Mouse (Mus musculus): ENCODE results near the gene Sart3. TPM values are rescaled to one million over a fixed set of nuclear protein-coding genes. Genes with fewer than 3 reads are reported as not detected.
A peak's percentile ranks its signal among the peaks of the same experiment; 100 is the strongest.
"Not testable (repeated sequence)": the region's sequence is repeated elsewhere in the genome, so short reads cannot be mapped to it uniquely, and the experiment has no call there.

The Sart3 gene
- polyA plus RNA-seq, 1 experiment from 2014 or later, result 58.5 TPM

DNA sequence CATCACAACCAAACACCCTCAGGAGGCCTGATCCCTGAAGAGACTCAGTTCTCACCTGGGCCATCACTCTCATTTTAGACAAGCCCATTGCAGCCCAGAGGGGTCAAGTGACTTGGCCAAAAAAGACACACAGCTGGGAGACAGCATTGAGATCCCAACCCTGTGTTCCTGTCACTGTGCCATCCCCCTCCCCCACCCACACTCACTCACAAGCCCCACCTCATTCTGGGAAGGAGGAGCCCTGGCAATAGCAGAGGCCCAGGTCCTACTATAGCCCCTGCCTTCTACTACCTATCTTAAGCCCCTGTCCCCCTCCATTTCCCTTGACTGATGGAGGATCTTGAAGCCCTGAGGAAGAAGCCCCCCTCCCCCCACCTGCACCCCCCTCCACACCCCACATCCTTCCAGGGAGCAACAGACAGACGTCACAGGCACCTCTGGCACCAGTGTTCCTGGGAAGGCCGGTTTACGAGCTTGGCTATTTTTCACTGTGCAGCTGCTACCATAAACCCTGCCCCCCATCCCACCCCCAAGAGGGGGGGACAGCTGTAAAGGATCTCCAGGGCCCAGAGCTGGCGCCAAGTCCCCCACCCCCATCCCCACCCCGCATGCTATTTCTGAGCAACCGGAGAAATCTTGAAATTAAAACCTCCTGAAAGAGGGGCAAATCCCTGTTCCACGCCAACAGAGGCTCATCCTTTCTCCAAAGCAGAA lies 16.9 kb upstream of the Sart3 start:
- Histone ChIP-seq H3K4me2 (replicated peaks) (no peak overlapping the region), H3K9ac (replicated peaks) (no peak overlapping the region), H3K36me3 (no peaks in the 10 kb centered on the region), H3K4me1 (replicated peaks) (no peaks in the 10 kb centered on the region), H3K27me3 (peaks cover 5% of the 10 kb centered on the region; the same call in 1 of the 2 replicates), H3K27ac (no peak overlapping the region), H3K4me3 (replicated peaks) (no peak overlapping the region), H3K9me3 (no peaks in the 10 kb centered on the region)
- WGBS, result 51% methylated on average over 7 of the region's 7 CpGs
- no peak for ATAC-seq

DNA sequence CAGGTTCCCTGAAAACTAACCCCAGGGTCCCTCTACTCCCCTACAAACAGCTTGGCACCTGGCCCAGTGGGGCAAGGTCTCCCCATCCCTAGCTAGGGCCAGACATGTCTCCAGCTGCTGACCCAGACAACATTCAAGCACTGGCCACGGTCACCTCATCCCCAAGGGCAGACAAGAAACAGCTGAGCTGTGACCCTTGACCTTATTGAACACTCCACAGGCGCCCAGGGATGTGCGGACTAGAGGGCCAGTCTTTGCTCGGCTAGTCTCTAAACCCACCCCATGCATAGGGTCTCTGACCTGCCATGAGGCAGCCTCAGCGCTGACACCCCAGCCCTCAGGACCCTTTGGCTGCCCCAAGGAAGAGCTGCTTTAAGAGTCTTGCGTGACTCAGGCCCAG lies 16.3 kb upstream of the Sart3 start:
- H3K36me3 ChIP-seq, result no peaks in the 10 kb centered on the region
- ATAC-seq, result no peak
- H3K27me3 ChIP-seq, result peaks cover 10% of the 10 kb centered on the region
- H3K4me2 ChIP-seq (replicated peaks), result no peak overlapping the region
- H3K9me3 ChIP-seq, result no peaks in the 10 kb centered on the region
- 54% methylated on average over 6 of the region's 6 CpGs for WGBS
- H3K9ac ChIP-seq (replicated peaks), result no peak overlapping the region
- H3K4me3 ChIP-seq (replicated peaks), result no peak overlapping the region
- no peak overlapping the region for H3K27ac ChIP-seq
- no peaks in the 10 kb centered on the region for H3K4me1 ChIP-seq (replicated peaks)

DNA sequence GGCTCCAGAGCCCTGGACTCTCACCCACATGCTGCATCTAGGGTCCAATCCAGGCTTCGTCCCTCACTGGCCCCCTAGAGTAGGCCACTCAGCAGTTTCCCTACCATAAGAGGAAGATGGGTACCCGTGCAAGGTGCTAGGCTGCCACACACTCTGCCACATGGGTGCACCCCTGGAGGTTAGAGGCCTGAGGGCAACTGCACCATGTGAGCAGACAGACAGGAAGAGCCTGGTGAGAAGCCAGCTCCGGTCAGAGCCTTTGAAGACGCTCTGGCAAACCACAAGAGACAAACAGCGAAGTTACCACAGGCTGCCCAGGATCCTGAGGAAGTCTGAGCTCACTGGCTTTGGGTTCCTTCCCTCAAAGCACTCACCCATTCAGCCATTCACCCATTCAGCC lies 14.7 kb upstream of the Sart3 start:
- Histone ChIP-seq H3K27me3 (peaks cover 21% of the 10 kb centered on the region), H3K36me3 (no peaks in the 10 kb centered on the region), H3K9ac (replicated peaks) (no peak overlapping the region), H3K4me1 (replicated peaks) (no peaks in the 10 kb centered on the region), H3K4me2 (replicated peaks) (no peak overlapping the region), H3K27ac (no peak overlapping the region), H3K4me3 (replicated peaks) (no peak overlapping the region), H3K9me3 (no peaks in the 10 kb centered on the region)
- no peak for ATAC-seq
- 86% methylated on average over 5 of the region's 5 CpGs for WGBS

DNA sequence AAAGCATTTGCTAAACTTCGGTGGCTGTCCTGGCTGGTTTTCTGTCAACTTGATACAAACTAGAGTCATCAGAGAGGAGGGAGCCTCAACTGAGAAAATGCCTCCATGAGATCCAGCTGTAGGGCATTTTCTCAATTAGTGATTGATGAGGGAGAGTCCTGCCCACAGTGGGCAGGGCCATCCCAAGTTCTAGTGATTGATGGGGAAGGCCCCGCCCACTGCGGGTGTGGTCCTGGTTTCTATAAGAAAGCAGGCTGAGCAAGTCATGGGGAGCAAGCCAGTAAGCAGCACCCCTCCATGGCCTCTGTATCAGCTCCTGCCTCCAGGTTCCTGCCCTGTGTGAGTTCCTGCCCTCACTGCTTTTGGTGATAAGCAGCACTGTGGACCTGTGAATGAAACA lies 11.8 kb upstream of the Sart3 start:
- ATAC-seq; H3K4me3 ChIP-seq (replicated peaks): not testable (repeated sequence)

DNA sequence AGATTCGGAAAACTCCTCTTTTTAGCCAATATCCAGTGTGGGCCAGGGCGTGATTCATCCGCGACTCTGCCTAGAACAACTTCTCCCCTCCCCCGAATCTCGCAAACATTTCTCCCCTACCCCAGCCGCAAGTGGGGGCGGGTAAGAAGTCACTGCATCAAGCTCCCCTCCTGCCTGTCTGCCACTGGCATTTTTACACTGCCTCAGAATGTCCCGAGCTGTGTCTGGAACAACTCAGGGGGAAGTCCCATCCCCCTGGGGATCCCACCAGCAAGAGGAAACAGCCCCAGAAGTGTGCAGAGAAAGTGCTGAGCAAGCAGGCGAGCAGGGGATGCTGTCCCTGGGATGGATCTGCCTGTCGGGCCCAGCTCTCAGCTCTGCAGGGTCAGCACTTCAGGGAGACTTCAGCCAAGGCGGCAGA lies 11.3 kb upstream of the Sart3 start:
- no peak overlapping the region for H3K4me2 ChIP-seq (replicated peaks)

More for the DNA sequence above, 11.8 kb upstream of the Sart3 start:
- not testable (repeated sequence) for H3K4me2 ChIP-seq (replicated peaks); H3K36me3 ChIP-seq; H3K9ac ChIP-seq (replicated peaks); H3K4me1 ChIP-seq (replicated peaks); H3K27ac ChIP-seq; H3K9me3 ChIP-seq
- peaks cover 21% of the 10 kb centered on the region for H3K27me3 ChIP-seq
- 31% methylated on average over 3 of the region's 3 CpGs for WGBS

DNA sequence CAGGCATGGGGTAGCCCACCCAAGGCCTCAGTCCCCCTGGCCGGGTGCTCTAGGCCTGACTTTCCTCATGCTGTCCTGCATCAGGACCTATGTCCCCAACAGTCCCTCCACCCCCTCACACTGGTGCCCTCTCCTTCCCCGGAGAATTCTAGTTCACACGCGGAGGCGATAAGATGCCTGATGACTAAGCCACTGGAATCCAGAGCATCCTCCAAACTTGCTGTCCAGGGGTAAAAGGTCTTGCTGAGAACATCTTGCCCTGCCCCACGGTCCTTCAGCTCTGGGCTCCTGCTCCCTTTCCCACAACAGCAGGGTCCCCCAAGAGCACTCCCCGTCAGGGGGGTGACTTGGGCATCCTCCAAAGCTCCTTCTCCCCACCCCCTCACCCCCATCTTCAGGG lies 10.3 kb upstream of the Sart3 start:
- WGBS, result 87% methylated on average over 7 of the region's 7 CpGs
- peaks cover 13% of the 10 kb centered on the region for H3K36me3 ChIP-seq
- no peak overlapping the region for H3K4me3 ChIP-seq (replicated peaks)
- peaks cover 21% of the 10 kb centered on the region for H3K27me3 ChIP-seq
- ATAC-seq, result no peak
- H3K27ac ChIP-seq, result no peak overlapping the region
- no peak overlapping the region for H3K9ac ChIP-seq (replicated peaks)
- no peaks in the 10 kb centered on the region for H3K9me3 ChIP-seq
- H3K4me1 ChIP-seq (replicated peaks), result no peaks in the 10 kb centered on the region
- no peak overlapping the region for H3K4me2 ChIP-seq (replicated peaks)

More for the DNA sequence above, 11.3 kb upstream of the Sart3 start:
- H3K9me3 ChIP-seq, result no peaks in the 10 kb centered on the region
- no peak overlapping the region for H3K27ac ChIP-seq
- H3K9ac ChIP-seq (replicated peaks), result no peak overlapping the region
- peaks cover 21% of the 10 kb centered on the region for H3K27me3 ChIP-seq
- no peak for ATAC-seq
- no peak overlapping the region for H3K4me3 ChIP-seq (replicated peaks)
- H3K36me3 ChIP-seq, result peaks cover 6% of the 10 kb centered on the region
- H3K4me1 ChIP-seq (replicated peaks), result no peaks in the 10 kb centered on the region
- WGBS, result 28% methylated on average over 12 of the region's 12 CpGs

DNA sequence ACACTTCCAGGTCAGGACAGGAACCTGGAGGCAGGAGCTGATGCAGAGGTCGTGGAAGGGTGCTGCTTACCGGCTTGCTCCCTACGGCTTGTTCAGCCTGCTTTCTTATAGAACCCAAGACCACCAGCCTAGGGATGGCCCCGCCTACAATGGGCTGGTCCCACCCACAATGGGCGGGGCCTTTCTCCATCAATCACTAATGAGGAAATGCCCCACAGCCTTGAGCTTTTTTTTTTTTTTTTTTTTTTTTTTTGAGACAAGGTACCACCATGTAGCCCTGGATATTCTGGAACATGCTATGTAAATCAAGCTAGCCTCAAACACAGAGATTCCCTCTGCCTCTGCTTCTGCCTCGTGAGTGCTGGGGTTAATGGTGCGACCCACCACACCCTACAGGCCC lies 9.6 kb upstream of the Sart3 start:
- Histone ChIP-seq H3K27me3 (peaks cover 21% of the 10 kb centered on the region), H3K4me2 (replicated peaks) (no peak overlapping the region), H3K9ac (replicated peaks) (no peak overlapping the region), H3K36me3 (peaks cover 20% of the 10 kb centered on the region), H3K9me3 (no peaks in the 10 kb centered on the region), H3K4me3 (replicated peaks) (no peak overlapping the region), H3K27ac (no peak overlapping the region), H3K4me1 (replicated peaks) (no peaks in the 10 kb centered on the region)
- WGBS, result 84% methylated on average over 7 of the region's 7 CpGs
- ATAC-seq, result no peak

DNA sequence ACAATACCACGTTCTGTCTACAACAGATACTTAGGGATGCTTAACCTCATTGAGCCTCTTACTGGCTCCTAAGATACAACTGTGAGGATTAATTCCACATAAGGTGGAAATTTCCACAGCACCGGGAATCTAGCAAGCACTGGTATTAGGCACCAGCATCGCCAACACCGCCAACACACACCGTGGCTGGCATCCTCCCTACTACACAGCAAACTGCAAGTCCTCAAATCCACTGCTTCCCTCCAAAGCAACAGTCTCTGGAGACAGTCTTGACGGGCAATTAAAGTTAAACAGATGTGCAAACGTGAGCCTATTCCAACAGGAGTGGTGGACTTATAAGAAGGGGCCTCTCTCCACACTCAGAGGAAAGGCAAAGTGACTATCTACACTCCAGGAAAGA lies 8.9 kb upstream of the Sart3 start:
- 85% methylated on average over 7 of the region's 7 CpGs for WGBS
- Histone ChIP-seq H3K27me3 (peaks cover 21% of the 10 kb centered on the region), H3K4me1 (replicated peaks) (no peaks in the 10 kb centered on the region), H3K27ac (no peak overlapping the region), H3K4me2 (replicated peaks) (no peak overlapping the region), H3K9me3 (no peaks in the 10 kb centered on the region), H3K4me3 (replicated peaks) (no peak overlapping the region), H3K9ac (replicated peaks) (no peak overlapping the region), H3K36me3 (peaks cover 26% of the 10 kb centered on the region)
- ATAC-seq, result no peak

DNA sequence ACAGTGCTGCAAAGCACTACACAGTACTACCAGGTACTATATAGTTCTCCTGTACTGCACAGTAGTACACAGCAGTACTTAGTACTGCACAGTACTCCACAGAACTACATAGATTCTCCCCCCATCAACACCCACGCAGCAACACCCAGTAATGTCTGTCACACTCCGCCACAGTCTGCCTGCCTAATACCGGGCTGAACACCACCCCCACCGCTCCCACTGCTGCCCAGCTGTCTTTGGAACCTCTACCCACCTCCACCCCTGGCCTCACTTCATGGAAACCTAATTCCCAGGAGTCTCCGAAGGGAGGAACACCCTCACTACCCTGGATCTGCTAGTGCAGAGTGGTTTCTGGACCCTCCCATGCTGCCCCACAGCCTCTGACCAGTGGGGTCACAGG lies 8.5 kb upstream of the Sart3 start:
- Histone ChIP-seq H3K4me1 (replicated peaks) (no peaks in the 10 kb centered on the region), H3K4me3 (replicated peaks) (no peak overlapping the region), H3K9me3 (no peaks in the 10 kb centered on the region), H3K36me3 (peaks cover 31% of the 10 kb centered on the region), H3K4me2 (replicated peaks) (no peak overlapping the region), H3K27ac (no peak overlapping the region), H3K27me3 (peaks cover 21% of the 10 kb centered on the region), H3K9ac (replicated peaks) (no peak overlapping the region)
- no peak for ATAC-seq
- 90% methylated on average over 5 of the region's 5 CpGs for WGBS

DNA sequence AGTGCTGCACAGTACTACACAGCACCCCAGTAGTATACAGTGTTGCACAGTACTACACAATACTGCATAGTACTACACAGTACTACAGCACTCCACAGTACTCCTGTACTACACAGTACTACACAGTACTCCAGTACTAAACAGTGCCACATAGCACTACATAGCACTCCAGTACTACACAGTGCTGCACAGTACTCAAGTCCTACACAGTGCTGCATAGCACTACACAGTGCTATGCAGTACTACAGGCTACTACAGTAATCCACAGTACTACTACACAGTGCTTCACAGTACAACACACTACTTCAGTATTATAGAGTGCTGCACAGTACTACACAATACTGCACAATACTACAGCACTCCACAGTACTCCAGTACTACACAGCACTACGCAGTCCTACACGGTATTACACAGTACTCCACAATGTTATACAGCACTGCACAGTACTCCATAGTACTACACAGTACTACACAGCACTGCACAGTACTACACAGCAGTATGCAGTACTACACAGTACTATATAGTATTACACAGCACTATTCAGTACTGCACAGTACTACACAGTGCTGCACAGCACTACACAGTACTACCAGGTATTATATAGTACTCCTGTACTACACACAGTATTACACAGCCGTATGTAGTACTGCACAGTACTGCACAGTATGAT lies 7.9 kb upstream of the Sart3 start:
- H3K27me3 ChIP-seq, result peaks cover 21% of the 10 kb centered on the region
- no peaks in the 10 kb centered on the region for H3K4me1 ChIP-seq (replicated peaks)
- ATAC-seq, result peak; percentile 40; the same call in 1 of the 2 replicates
- H3K27ac ChIP-seq, result no peak overlapping the region
- no peak overlapping the region for H3K4me2 ChIP-seq (replicated peaks)
- no peak overlapping the region for H3K4me3 ChIP-seq (replicated peaks)
- no peaks in the 10 kb centered on the region for H3K9me3 ChIP-seq
- peaks cover 36% of the 10 kb centered on the region for H3K36me3 ChIP-seq
- no peak overlapping the region for H3K9ac ChIP-seq (replicated peaks)
- WGBS, result 96% methylated on average over 3 of the region's 3 CpGs

DNA sequence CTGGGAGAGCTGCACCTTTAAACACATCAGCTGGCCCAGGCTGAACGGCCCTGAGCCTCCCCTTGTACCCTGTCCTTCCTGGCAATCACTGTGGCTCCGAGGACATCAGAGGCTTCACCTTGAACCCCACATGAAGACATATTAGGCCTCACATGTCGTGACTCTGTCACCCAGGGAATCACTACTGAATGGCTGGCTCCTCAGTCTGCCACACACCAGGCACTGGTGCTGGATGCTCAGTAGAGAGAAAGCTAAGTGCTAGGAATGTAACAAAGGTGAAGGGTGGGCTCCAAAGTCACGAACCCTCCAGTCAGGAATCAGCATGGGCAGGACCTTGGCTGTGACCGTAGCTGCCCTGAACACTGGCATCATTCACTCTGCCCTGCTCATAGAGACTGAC lies 7.3 kb upstream of the Sart3 start:
- Histone ChIP-seq H3K27me3 (peaks cover 19% of the 10 kb centered on the region), H3K4me1 (replicated peaks) (no peaks in the 10 kb centered on the region), H3K4me3 (replicated peaks) (no peak overlapping the region), H3K4me2 (replicated peaks) (no peak overlapping the region), H3K36me3 (peaks cover 43% of the 10 kb centered on the region), H3K27ac (no peak overlapping the region), H3K9me3 (no peaks in the 10 kb centered on the region), H3K9ac (replicated peaks) (no peak overlapping the region)
- ATAC-seq, result no peak
- WGBS, result 83% methylated on average over 5 of the region's 5 CpGs

DNA sequence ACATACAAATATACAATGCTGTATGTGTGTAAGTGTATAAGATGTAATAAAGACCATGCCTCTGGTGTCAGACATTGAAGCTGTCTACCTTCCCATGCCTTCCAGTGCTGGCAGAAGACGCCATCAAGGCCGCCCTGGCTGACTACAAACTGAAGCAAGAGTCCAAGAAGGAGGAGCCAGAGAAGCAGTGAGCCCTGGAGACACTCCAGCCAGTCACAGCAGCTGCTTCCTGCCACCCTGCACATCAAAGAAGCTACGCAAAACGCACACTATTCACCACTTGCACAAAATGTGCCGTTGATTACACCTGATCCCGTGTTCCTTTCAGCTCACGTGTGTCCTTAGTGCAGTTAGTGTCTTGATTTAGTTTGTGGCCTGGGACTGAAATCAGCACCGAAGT lies 5.4 kb upstream of the Sart3 start:
- WGBS, result 93% methylated on average over 8 of the region's 8 CpGs
- H3K36me3 ChIP-seq, result peaks cover 47% of the 10 kb centered on the region
- not testable (repeated sequence) for ATAC-seq

DNA sequence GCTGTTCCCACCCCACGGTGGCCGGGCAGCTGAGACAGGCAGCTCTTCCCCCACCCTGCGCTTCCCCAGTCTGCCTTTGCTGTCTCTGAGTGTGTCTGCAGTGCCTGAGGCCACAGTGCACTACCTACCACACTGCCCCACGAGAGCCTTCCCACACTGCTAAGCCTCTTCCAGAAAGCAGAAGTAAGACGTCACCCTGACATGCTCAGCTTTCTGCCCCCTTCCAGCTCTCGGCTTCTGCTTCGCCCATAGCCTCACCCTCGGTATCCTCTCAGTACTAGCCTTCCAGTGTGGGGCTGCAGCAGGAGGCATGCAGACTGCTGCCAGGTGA lies 4.6 kb upstream of the Sart3 start:
- Histone ChIP-seq H3K27me3 (no peaks in the 10 kb centered on the region), H3K9ac (replicated peaks) (no peak overlapping the region), H3K9me3 (no peaks in the 10 kb centered on the region), H3K4me1 (replicated peaks) (peaks cover 12% of the 10 kb centered on the region), H3K4me2 (replicated peaks) (no peak overlapping the region), H3K4me3 (replicated peaks) (no peak overlapping the region), H3K27ac (no peak overlapping the region), H3K36me3 (peaks cover 47% of the 10 kb centered on the region)
- WGBS, result 87% methylated on average over 8 of the region's 8 CpGs
- ATAC-seq, result no peak

More for the DNA sequence above, 5.4 kb upstream of the Sart3 start:
- H3K27ac ChIP-seq; H3K4me3 ChIP-seq (replicated peaks); H3K27me3 ChIP-seq; H3K9me3 ChIP-seq; H3K4me2 ChIP-seq (replicated peaks); H3K9ac ChIP-seq (replicated peaks): not testable (repeated sequence)
- peaks cover 12% of the 10 kb centered on the region for H3K4me1 ChIP-seq (replicated peaks)

Data from midbrain, embryonic 13.5 days (tissue).